Mouse (Mus musculus): Measurements from ENCODE around the gene Btg3.

GRCm38 (mm10) chr16:78302678-78303050 is 74.3 kb downstream of the Btg3 start:
- TF ChIP-seq GATA1 (IDR thresholded peaks at IDR 0.05; ENCODE audit: borderline replicate concordance, low read length) (no peak), FLI1 (IDR thresholded peaks at IDR 0.05; ENCODE audit: low read length) (no peak)
